Mouse (Mus musculus): ENCODE data around the gene Lzic. TPM values are rescaled to one million over a fixed set of nuclear protein-coding genes. Genes with fewer than 3 reads are reported as not detected.
A peak's percentile ranks its signal among the peaks of the same experiment; 100 is the strongest.

The Lzic gene
- 8.1 TPM in 1 of 2 replicates, not detected in the other for polyA plus RNA-seq (2012; ENCODE audit: insufficient read depth, low replicate concordance)

GRCm38 (mm10) chr4:149485053-149485824 is at the start of gene Lzic, which contains the start of gene Nmnat1:
Gene Lzic (plus strand): TSS chr4:149485229.
Gene Nmnat1 (minus strand): TSS chr4:149485202.
- peaks cover 33% of the 10 kb centered on the region for H3K4me1 ChIP-seq
- peaks cover 40% of the 10 kb centered on the region for H3K36me3 ChIP-seq (replicated peaks; ENCODE audit: low read length)
- H3K27me3 ChIP-seq (replicated peaks): no peaks in the 10 kb centered on the region
- H3K4me3 ChIP-seq (replicated peaks): peak within 1 kb of the TSS; percentile 98
- no peaks in the 10 kb centered on the region for H3K9me3 ChIP-seq
- TF ChIP-seq FLI1 (IDR thresholded peaks at IDR 0.05; ENCODE audit: low read length) (peak; percentile 55; the same call in 1 of the 2 replicates), GATA1 (IDR thresholded peaks at IDR 0.05; ENCODE audit: borderline replicate concordance, low read length) (no peak)

GRCm38 (mm10) chr4:149440576-149440975 is 44.5 kb upstream of the Lzic start:
- TF ChIP-seq GATA1 (IDR thresholded peaks at IDR 0.05; ENCODE audit: borderline replicate concordance, low read length): no peak
- Histone ChIP-seq H3K36me3 (replicated peaks; ENCODE audit: low read length) (no peaks in the 10 kb centered on the region), H3K27me3 (replicated peaks) (no peaks in the 10 kb centered on the region), H3K9me3 (no peaks in the 10 kb centered on the region), H3K4me1 (peaks cover 20% of the 10 kb centered on the region), H3K4me3 (replicated peaks) (no peak overlapping the region)

GRCm38 (mm10) chr4:149442436-149442835 is 42.6 kb upstream of the Lzic start:
- Histone ChIP-seq H3K4me1 (peaks cover 29% of the 10 kb centered on the region), H3K4me3 (replicated peaks) (no peak overlapping the region), H3K36me3 (replicated peaks; ENCODE audit: low read length) (no peaks in the 10 kb centered on the region), H3K9me3 (no peaks in the 10 kb centered on the region), H3K27me3 (replicated peaks) (no peaks in the 10 kb centered on the region)
- TF ChIP-seq GATA1 (IDR thresholded peaks at IDR 0.05; ENCODE audit: borderline replicate concordance, low read length): no peak
- TF ChIP-seq FLI1 (IDR thresholded peaks at IDR 0.05; ENCODE audit: low read length): no peak

- TF ChIP-seq FLI1 (IDR thresholded peaks at IDR 0.05; ENCODE audit: low read length): no peak
- no peak for TF ChIP-seq GATA1 (IDR thresholded peaks at IDR 0.05; ENCODE audit: borderline replicate concordance, low read length)
- Histone ChIP-seq H3K36me3 (replicated peaks; ENCODE audit: low read length) (no peaks in the 10 kb centered on the region), H3K27me3 (replicated peaks) (no peaks in the 10 kb centered on the region), H3K9me3 (no peaks in the 10 kb centered on the region), H3K4me1 (peaks cover 27% of the 10 kb centered on the region), H3K4me3 (replicated peaks) (peak overlapping the region; percentile 23)
These were observed 40.6 kb upstream of the Lzic start for GRCm38 (mm10) chr4:149444465-149444864.

GRCm38 (mm10) chr4:149444964-149445701 is 39.9 kb upstream of the Lzic start:
- TF ChIP-seq FLI1 (IDR thresholded peaks at IDR 0.05; ENCODE audit: low read length) (no peak), GATA1 (IDR thresholded peaks at IDR 0.05; ENCODE audit: borderline replicate concordance, low read length) (no peak)
- H3K4me1 ChIP-seq: peaks cover 23% of the 10 kb centered on the region
- no peaks in the 10 kb centered on the region for H3K36me3 ChIP-seq (replicated peaks; ENCODE audit: low read length)
- no peaks in the 10 kb centered on the region for H3K27me3 ChIP-seq (replicated peaks)
- H3K9me3 ChIP-seq: no peaks in the 10 kb centered on the region
- H3K4me3 ChIP-seq (replicated peaks): peak overlapping the region; percentile 89

- H3K9me3 ChIP-seq: no peaks in the 10 kb centered on the region
- no peaks in the 10 kb centered on the region for H3K27me3 ChIP-seq (replicated peaks)
- TF ChIP-seq FLI1 (IDR thresholded peaks at IDR 0.05; ENCODE audit: low read length) (no peak), GATA1 (IDR thresholded peaks at IDR 0.05; ENCODE audit: borderline replicate concordance, low read length) (no peak)
- no peaks in the 10 kb centered on the region for H3K36me3 ChIP-seq (replicated peaks; ENCODE audit: low read length)
- H3K4me3 ChIP-seq (replicated peaks): peak overlapping the region; percentile 89
- H3K4me1 ChIP-seq: peaks cover 23% of the 10 kb centered on the region
These were observed 39.2 kb upstream of the Lzic start for GRCm38 (mm10) chr4:149445868-149446267.

- H3K36me3 ChIP-seq (replicated peaks; ENCODE audit: low read length): no peaks in the 10 kb centered on the region
- H3K9me3 ChIP-seq: no peaks in the 10 kb centered on the region
- H3K27me3 ChIP-seq (replicated peaks): no peaks in the 10 kb centered on the region
- H3K4me3 ChIP-seq (replicated peaks): no peak overlapping the region
- TF ChIP-seq GATA1 (IDR thresholded peaks at IDR 0.05; ENCODE audit: borderline replicate concordance, low read length): no peak
- no peak for TF ChIP-seq FLI1 (IDR thresholded peaks at IDR 0.05; ENCODE audit: low read length)
- peaks cover 23% of the 10 kb centered on the region for H3K4me1 ChIP-seq
These were observed 38.7 kb upstream of the Lzic start for GRCm38 (mm10) chr4:149446309-149446708.

GRCm38 (mm10) chr4:149450636-149451035 is 34.4 kb upstream of the Lzic start:
- Histone ChIP-seq H3K36me3 (replicated peaks; ENCODE audit: low read length) (no peaks in the 10 kb centered on the region), H3K4me3 (replicated peaks) (no peak overlapping the region), H3K27me3 (replicated peaks) (peaks cover 10% of the 10 kb centered on the region), H3K9me3 (peaks cover 6% of the 10 kb centered on the region; the same call in 1 of the 2 replicates), H3K4me1 (peaks cover 18% of the 10 kb centered on the region)
- TF ChIP-seq FLI1 (IDR thresholded peaks at IDR 0.05; ENCODE audit: low read length) (no peak), GATA1 (IDR thresholded peaks at IDR 0.05; ENCODE audit: borderline replicate concordance, low read length) (no peak)

GRCm38 (mm10) chr4:149453656-149454055 is 31.4 kb upstream of the Lzic start:
- peaks cover 17% of the 10 kb centered on the region for H3K4me1 ChIP-seq
- H3K27me3 ChIP-seq (replicated peaks): peaks cover 26% of the 10 kb centered on the region
- H3K4me3 ChIP-seq (replicated peaks): no peak overlapping the region
- H3K9me3 ChIP-seq: peaks cover 6% of the 10 kb centered on the region; the same call in 1 of the 2 replicates
- TF ChIP-seq GATA1 (IDR thresholded peaks at IDR 0.05; ENCODE audit: borderline replicate concordance, low read length) (no peak), FLI1 (IDR thresholded peaks at IDR 0.05; ENCODE audit: low read length) (no peak)
- H3K36me3 ChIP-seq (replicated peaks; ENCODE audit: low read length): no peaks in the 10 kb centered on the region

- H3K27me3 ChIP-seq (replicated peaks): peaks cover 32% of the 10 kb centered on the region
- H3K9me3 ChIP-seq: peaks cover 6% of the 10 kb centered on the region; the same call in 1 of the 2 replicates
- peaks cover 18% of the 10 kb centered on the region for H3K4me1 ChIP-seq
- TF ChIP-seq GATA1 (IDR thresholded peaks at IDR 0.05; ENCODE audit: borderline replicate concordance, low read length) (no peak), FLI1 (IDR thresholded peaks at IDR 0.05; ENCODE audit: low read length) (no peak)
- H3K4me3 ChIP-seq (replicated peaks): no peak overlapping the region
- H3K36me3 ChIP-seq (replicated peaks; ENCODE audit: low read length): no peaks in the 10 kb centered on the region
These were observed 30.8 kb upstream of the Lzic start for GRCm38 (mm10) chr4:149454263-149454662.

All from megakaryocyte, embryonic 14.5 days (primary cell).